Mouse (Mus musculus) heart, postnatal 0 days (tissue): ENCODE measurements around the gene Mydgf. TPM values are rescaled to one million over a fixed set of nuclear protein-coding genes. Genes with fewer than 3 reads are reported as not detected.
A peak's percentile ranks its signal among the peaks of the same experiment; 100 is the strongest.

Experiments used
- ATAC-seq: fragments of 200-750 bp; cut with Nextera tagmentation; 2 replicates; pipeline ENCODE4 v1.8.0; 2017; ENCODE audit warnings: low read depth, moderate number of reproducible peaks, moderate library complexity; ENCODE audit not compliant: insufficient read depth
- DNase-seq: peaks from one replicate; pipeline ENCODE4 v3.0.0-alpha.2; 2016; ENCODE audit warnings: low spot score
- H3K27ac ChIP-seq: fragments of 300-500 bp; sonication (generic); 2 replicates; pipeline ENCODE4 v1.5.1; 2014; ENCODE audit warnings: low read depth, mild to moderate bottlenecking
- H3K27me3 ChIP-seq: fragments of 300-500 bp; sonication (generic); 2 replicates; pipeline ENCODE4 v1.6.1; 2014; ENCODE audit warnings: low read length, mixed read lengths; ENCODE audit not compliant: control insufficient read depth, insufficient read depth
- H3K36me3 ChIP-seq: fragments of 300-500 bp; sonication (generic); replicated peaks from 2 replicates; pipeline ENCODE4 v1.6.1; 2014; ENCODE audit warnings: low read length, mixed read lengths; ENCODE audit not compliant: control insufficient read depth, insufficient read depth
- H3K4me1 ChIP-seq: fragments of 300-500 bp; sonication (generic); 2 replicates; pipeline ENCODE4 v1.6.1; 2014; ENCODE audit warnings: antibody characterized with exemption; ENCODE audit not compliant: control insufficient read depth, insufficient read depth
- H3K4me2 ChIP-seq: fragments of 300-500 bp; sonication (generic); 2 replicates; pipeline ENCODE4 v1.6.1; 2014; ENCODE audit warnings: low read depth, mild to moderate bottlenecking, low read length, moderate library complexity
- H3K4me3 ChIP-seq: fragments of 300-500 bp; sonication (generic); 2 replicates; pipeline ENCODE4 v1.5.1; 2014; ENCODE audit warnings: low read depth, low read length
- H3K9ac ChIP-seq: fragments of 300-500 bp; sonication (generic); replicated peaks from 2 replicates; pipeline ENCODE4 v1.6.1; 2014; ENCODE audit warnings: low read depth, low read length, mixed read lengths
- H3K9me3 ChIP-seq: fragments of 300-500 bp; sonication (generic); replicated peaks from 2 replicates; pipeline ENCODE4 v1.6.1; 2016; ENCODE audit warnings: low read length; ENCODE audit not compliant: control insufficient read depth
- CTCF ChIP-seq: IDR thresholded peaks from 2 replicates; pipeline ENCODE4 v1.5.1; 2016; ENCODE audit warnings: antibody characterized with exemption, control low read depth, low read depth
- EP300 ChIP-seq: IDR thresholded peaks from 2 replicates; pipeline ENCODE4 v1.6.1; 2016; ENCODE audit warnings: antibody characterized with exemption, low read depth
- WGBS: fragments of 180-500 bp; shearing (Covaris S2); extraction: QIAGEN DNeasy Blood & Tissue Kit; methylation state at CpG from one replicate; pipeline ENCODE4 v1.1.7; 2014; 5-methylcytosine and 5-hydroxymethylcytosine counted together
- polyA plus RNA-seq: library from polyadenylated mRNA; unstranded; fragments of >200 nt; fragmentation: Nextera tagmentation; extraction: Ambion mirVana; gene quantifications from 2 replicates; pipeline ENCODE4 v1.2.1, GENCODE M21; 2015
- total RNA-seq: library from RNA; depleted of rRNA; stranded (reverse); fragments of >200 nt; gene quantifications from 2 replicates; pipeline ENCODE4 v1.2.3, GENCODE M21; 2014; ENCODE audit warnings: low replicate concordance

The Mydgf gene
- total and polyA plus RNA-seq, 2 experiments from 2014 or later, result 42.9 to 52.0 TPM

- H3K4me1 ChIP-seq, result peaks cover 10% of the 10 kb centered on the region
- H3K9me3 ChIP-seq, result no peaks in the 10 kb centered on the region
- WGBS, result 71% methylated on average over 9 of the region's 9 CpGs
- H3K4me2 ChIP-seq, result no peak overlapping the region
- no peak overlapping the region for H3K4me3 ChIP-seq
- ATAC-seq, result no peak
- H3K27ac ChIP-seq, result no peak overlapping the region
- peaks cover 98% of the 10 kb centered on the region for H3K27me3 ChIP-seq
- DNase-seq, result no peak
- TF ChIP-seq CTCF (no peak), EP300 (no peak)
- H3K36me3 ChIP-seq, result no peaks in the 10 kb centered on the region
- H3K9ac ChIP-seq, result no peak overlapping the region
These were observed 39.2 kb downstream of the Mydgf start for GRCm38 (mm10) chr17:56144546-56144945.

DNA sequence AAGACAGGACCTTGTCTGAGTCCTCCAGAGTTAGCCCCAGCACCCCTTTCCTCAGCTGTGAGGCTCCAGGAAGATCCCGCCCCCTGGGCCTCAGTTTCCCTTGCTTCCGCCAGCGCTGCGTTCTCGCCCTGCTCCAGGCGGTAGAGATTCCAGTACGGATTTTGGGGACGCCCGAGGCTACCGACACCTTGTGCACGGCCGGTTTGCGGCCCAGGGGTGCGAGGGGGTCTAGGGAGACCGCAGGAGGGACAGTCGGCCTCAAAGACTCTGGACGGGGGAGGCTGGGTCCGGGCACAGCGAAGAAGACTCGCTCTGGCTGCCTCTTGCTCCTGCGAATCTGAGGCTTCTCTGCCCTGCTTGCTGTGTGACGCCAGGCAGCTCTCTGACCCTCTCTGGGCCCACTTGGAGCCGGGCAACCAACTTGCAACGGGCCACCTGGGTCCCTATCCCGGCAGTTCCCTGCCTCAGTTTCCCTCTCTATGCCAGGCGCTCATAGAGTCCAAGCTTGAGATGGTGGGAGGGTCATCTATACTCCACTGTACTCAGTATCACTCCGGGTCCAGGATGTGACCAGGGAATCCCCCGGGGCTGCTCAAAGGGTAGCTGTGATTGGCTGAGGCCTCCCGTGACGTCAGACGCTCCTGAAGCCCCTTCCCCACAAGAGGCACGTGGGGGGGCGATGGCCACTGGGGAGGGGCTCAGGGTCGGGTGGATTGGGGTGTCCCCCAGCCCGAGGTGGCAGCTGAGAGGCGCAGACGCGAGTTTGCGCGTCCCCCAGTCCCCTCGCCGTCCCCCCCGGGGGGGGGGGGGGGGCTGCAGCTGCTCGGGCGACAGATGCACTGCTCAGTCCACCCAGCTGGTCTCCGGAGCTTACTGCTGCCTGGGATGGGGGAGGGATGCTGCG, 41.8 kb downstream of the Mydgf start:
- no peak; the same call in 1 of the 2 replicates for ATAC-seq
- TF ChIP-seq EP300, result no peak
- TF ChIP-seq CTCF, result no peak

GRCm38 (mm10) chr17:56139858-56140595, 43.7 kb downstream of the Mydgf start, which contains the start of gene Sema6b:
TSS of gene Sema6b (minus strand) at chr17:56140343.
- Histone ChIP-seq H3K9ac (peak within 1 kb of the TSS; percentile 37; the same call in 1 of the 2 replicates), H3K27ac (no peak within 1 kb of the TSS), H3K27me3 (peaks cover 74% of the 10 kb centered on the region), H3K4me1 (peaks cover 10% of the 10 kb centered on the region), H3K9me3 (no peaks in the 10 kb centered on the region), H3K36me3 (no peaks in the 10 kb centered on the region), H3K4me2 (peak within 1 kb of the TSS; percentile 94), H3K4me3 (peak within 1 kb of the TSS; percentile 60)
- WGBS, result 2% methylated on average over 74 of the region's 79 CpGs
- TF ChIP-seq CTCF (no peak), EP300 (no peak)
- DNase-seq, result peak; percentile 33
- peak; percentile 21; the same call in 1 of the 2 replicates for ATAC-seq

More for the DNA sequence above, 41.8 kb downstream of the Mydgf start:
- H3K9me3 ChIP-seq, result no peaks in the 10 kb centered on the region
- H3K27me3 ChIP-seq, result peaks cover 89% of the 10 kb centered on the region
- peak overlapping the region; percentile 48 for H3K4me2 ChIP-seq
- peaks cover 10% of the 10 kb centered on the region for H3K4me1 ChIP-seq
- no peak for DNase-seq
- no peaks in the 10 kb centered on the region for H3K36me3 ChIP-seq
- 0 out of 2 replicates have a peak overlapping the region, but pooled peaks have one; percentile 1 for H3K9ac ChIP-seq
- H3K27ac ChIP-seq, result no peak overlapping the region
- peak overlapping the region; percentile 23 for H3K4me3 ChIP-seq
- 2% methylated on average over 44 of the region's 47 CpGs for WGBS

GRCm38 (mm10) chr17:56139355-56139754, 44.4 kb downstream of the Mydgf start:
- ATAC-seq (no peak), DNase-seq (no peak)
- H3K4me1 ChIP-seq, result peaks cover 13% of the 10 kb centered on the region
- no peaks in the 10 kb centered on the region for H3K9me3 ChIP-seq
- peak overlapping the region; percentile 37; the same call in 1 of the 2 replicates for H3K9ac ChIP-seq
- peaks cover 70% of the 10 kb centered on the region for H3K27me3 ChIP-seq
- no peak overlapping the region for H3K27ac ChIP-seq
- no peaks in the 10 kb centered on the region for H3K36me3 ChIP-seq
- H3K4me3 ChIP-seq, result peak overlapping the region; percentile 60
- 20% methylated on average over 14 of the region's 21 CpGs for WGBS
- H3K4me2 ChIP-seq, result peak overlapping the region; percentile 94
- TF ChIP-seq EP300 (no peak), CTCF (no peak)

GRCm38 (mm10) chr17:56137839-56138613, 45.7 kb downstream of the Mydgf start:
- no peak overlapping the region for H3K4me3 ChIP-seq
- TF ChIP-seq EP300 (no peak), CTCF (no peak)
- DNase-seq (no peak), ATAC-seq (no peak)
- H3K27me3 ChIP-seq, result peaks cover 57% of the 10 kb centered on the region
- no peak overlapping the region for H3K9ac ChIP-seq
- no peaks in the 10 kb centered on the region for H3K36me3 ChIP-seq
- 25% methylated on average over 25 of the region's 25 CpGs for WGBS
- no peak overlapping the region for H3K27ac ChIP-seq
- no peaks in the 10 kb centered on the region for H3K9me3 ChIP-seq
- peak overlapping the region; percentile 24; the same call in 1 of the 2 replicates for H3K4me2 ChIP-seq
- H3K4me1 ChIP-seq, result peaks cover 20% of the 10 kb centered on the region
